Mouse (Mus musculus) adrenal gland, postnatal 36 days (tissue): Measurements from ENCODE around the gene Ina. TPM values are rescaled to one million over a fixed set of nuclear protein-coding genes. Genes with fewer than 3 reads are reported as not detected.

ENCODE experiments used
- DNase-seq, 2 experiments: peaks; one replicate each; pipeline ENCODE4 v3.0.0; 2021; ENCODE audit warnings: mixed read lengths in 1 of 2
- total RNA-seq, 2 experiments: library from RNA; stranded (reverse); gene quantifications; 2 replicates each; pipeline ENCODE4 v1.2.3; 2021

Gene Ina
- total RNA-seq, 2 experiments from 2014 or later = 4.0 to 5.9 TPM

GRCm38 (mm10) chr19:47014159-47014446, 395 bp upstream of the Ina start:
- DNase-seq = no peak

- no peak for DNase-seq
Measured at GRCm38 (mm10) chr19:47015396-47015795, 898 bp downstream of the Ina start.

GRCm38 (mm10) chr19:47015965-47016364, 1.5 kb downstream of the Ina start:
- no peak for DNase-seq

- DNase-seq = peak; percentile 87 to 89
Measured at GRCm38 (mm10) chr19:47016487-47016886, 2.0 kb downstream of the Ina start.

- DNase-seq = no peak
Measured at GRCm38 (mm10) chr19:47017831-47018230, 3.3 kb downstream of the Ina start.

- DNase-seq = no peak
Measured at GRCm38 (mm10) chr19:47018330-47018729, 3.8 kb downstream of the Ina start.

- no peak for DNase-seq
Measured at GRCm38 (mm10) chr19:47019326-47019725, 4.8 kb downstream of the Ina start.

GRCm38 (mm10) chr19:47022709-47023108, 8.2 kb downstream of the Ina start:
- no peak for DNase-seq

GRCm38 (mm10) chr19:47023546-47023945, 9.0 kb downstream of the Ina start:
- DNase-seq = no peak

GRCm38 (mm10) chr19:47024954-47025353, 10.5 kb downstream of the Ina start:
- DNase-seq = peak; percentile 51 to 64

- DNase-seq = no peak
Measured at GRCm38 (mm10) chr19:47026513-47026912, 12.0 kb downstream of the Ina start.

GRCm38 (mm10) chr19:47029796-47030195, 15.3 kb downstream of the Ina start:
- DNase-seq = no peak

GRCm38 (mm10) chr19:47031770-47032169, 17.3 kb downstream of the Ina start:
- no peak for DNase-seq

- DNase-seq = no peak
Measured at GRCm38 (mm10) chr19:47034916-47035315, 20.4 kb downstream of the Ina start.

- DNase-seq = no peak
Measured at GRCm38 (mm10) chr19:47036596-47036995, 22.1 kb downstream of the Ina start.

- DNase-seq = peak; percentile 74 to 78
Measured at GRCm38 (mm10) chr19:47040720-47041473, 26.4 kb downstream of the Ina start.

- no peak for DNase-seq
Measured at GRCm38 (mm10) chr19:47043608-47044007, 29.1 kb downstream of the Ina start.

- DNase-seq = no peak
Measured at GRCm38 (mm10) chr19:47046343-47046742, 31.8 kb downstream of the Ina start.

GRCm38 (mm10) chr19:47047236-47047833, 32.8 kb downstream of the Ina start:
- DNase-seq = peak; percentile 59 to 76

GRCm38 (mm10) chr19:47049061-47049460, 34.6 kb downstream of the Ina start:
- DNase-seq = no peak

GRCm38 (mm10) chr19:47049840-47050239, 35.3 kb downstream of the Ina start:
- DNase-seq = no peak

GRCm38 (mm10) chr19:47050271-47051032, 36.0 kb downstream of the Ina start, which contains the start of gene Pcgf6:
Pcgf6 (minus strand) TSS chr19:47050906.
- DNase-seq = peak; percentile 86 to 89

GRCm38 (mm10) chr19:47052927-47053326, 38.4 kb downstream of the Ina start:
- DNase-seq = no peak
